Mouse (Mus musculus): Measurements from ENCODE around the gene Rbks. TPM values are rescaled to one million over a fixed set of nuclear protein-coding genes. Genes with fewer than 3 reads are reported as not detected.

Gene Rbks
- polyA plus RNA-seq, 1 experiment from 2014 or later: 15.4 TPM

- H3K27ac ChIP-seq: no peak overlapping the region
- peak; percentile 34; the same call in 1 of the 2 replicates for ATAC-seq
- peak overlapping the region; percentile 11; the same call in 1 of the 2 replicates for H3K4me2 ChIP-seq (replicated peaks)
- no peaks in the 10 kb centered on the region for H3K9me3 ChIP-seq
- peaks cover 3% of the 10 kb centered on the region; the same call in 1 of the 2 replicates for H3K4me1 ChIP-seq (replicated peaks)
- no peak overlapping the region for H3K9ac ChIP-seq
- no peaks in the 10 kb centered on the region for H3K36me3 ChIP-seq
- H3K27me3 ChIP-seq (replicated peaks): no peaks in the 10 kb centered on the region
- no peak overlapping the region for H3K4me3 ChIP-seq (replicated peaks)
- WGBS: 34% methylated on average over 5 of the region's 5 CpGs
Measured at GRCm38 (mm10) chr5:31669984-31670383, 27.4 kb downstream of the Rbks start.

- 88% methylated on average over 13 of the region's 13 CpGs for WGBS
- Histone ChIP-seq H3K9ac (no peak overlapping the region), H3K9me3 (no peaks in the 10 kb centered on the region), H3K4me1 (replicated peaks) (peaks cover 3% of the 10 kb centered on the region; the same call in 1 of the 2 replicates), H3K27ac (no peak overlapping the region), H3K4me2 (replicated peaks) (no peak overlapping the region), H3K27me3 (replicated peaks) (no peaks in the 10 kb centered on the region), H3K4me3 (replicated peaks) (no peak overlapping the region), H3K36me3 (no peaks in the 10 kb centered on the region)
- no peak for ATAC-seq
Measured at GRCm38 (mm10) chr5:31668325-31668968, 29.0 kb downstream of the Rbks start.

GRCm38 (mm10) chr5:31666176-31666575 lies 31.3 kb downstream of the Rbks start:
- ATAC-seq: no peak
- Histone ChIP-seq H3K9me3 (no peaks in the 10 kb centered on the region), H3K27ac (no peak overlapping the region), H3K4me1 (replicated peaks) (peaks cover 3% of the 10 kb centered on the region; the same call in 1 of the 2 replicates), H3K4me2 (replicated peaks) (no peak overlapping the region), H3K4me3 (replicated peaks) (no peak overlapping the region), H3K36me3 (no peaks in the 10 kb centered on the region), H3K9ac (no peak overlapping the region), H3K27me3 (replicated peaks) (no peaks in the 10 kb centered on the region)
- WGBS: 36% methylated on average over 1 of the region's 1 CpGs

GRCm38 (mm10) chr5:31655688-31656190 lies 41.7 kb downstream of the Rbks start:
- Histone ChIP-seq H3K4me3 (replicated peaks) (no peak overlapping the region), H3K27me3 (replicated peaks) (no peaks in the 10 kb centered on the region), H3K9me3 (no peaks in the 10 kb centered on the region), H3K27ac (no peak overlapping the region), H3K36me3 (no peaks in the 10 kb centered on the region), H3K4me2 (replicated peaks) (no peak overlapping the region), H3K4me1 (replicated peaks) (no peaks in the 10 kb centered on the region), H3K9ac (no peak overlapping the region)
- ATAC-seq: no peak
- WGBS: 86% methylated on average over 1 of the region's 1 CpGs

GRCm38 (mm10) chr5:31650518-31651288 lies 46.7 kb downstream of the Rbks start:
- no peaks in the 10 kb centered on the region for H3K27me3 ChIP-seq (replicated peaks)
- WGBS: 82% methylated on average over 2 of the region's 2 CpGs
- H3K9me3 ChIP-seq: no peaks in the 10 kb centered on the region
- ATAC-seq: no peak
- H3K4me3 ChIP-seq (replicated peaks): no peak overlapping the region
- H3K9ac ChIP-seq: no peak overlapping the region
- no peak overlapping the region for H3K27ac ChIP-seq
- no peaks in the 10 kb centered on the region for H3K36me3 ChIP-seq
- no peak overlapping the region for H3K4me2 ChIP-seq (replicated peaks)
- H3K4me1 ChIP-seq (replicated peaks): 0 out of 2 replicates have a peak, but pooled peaks cover 5% of the 10 kb centered on the region

GRCm38 (mm10) chr5:31647327-31647726 lies 50.1 kb downstream of the Rbks start:
- H3K36me3 ChIP-seq: no peaks in the 10 kb centered on the region
- no peak overlapping the region for H3K9ac ChIP-seq
- H3K4me1 ChIP-seq (replicated peaks): 0 out of 2 replicates have a peak, but pooled peaks cover 5% of the 10 kb centered on the region
- WGBS: 67% methylated on average over 2 of the region's 2 CpGs
- H3K4me3 ChIP-seq (replicated peaks): no peak overlapping the region
- no peaks in the 10 kb centered on the region for H3K9me3 ChIP-seq
- 0 out of 2 replicates have a peak, but pooled peaks have one; percentile 46 for ATAC-seq
- H3K4me2 ChIP-seq (replicated peaks): no peak overlapping the region
- no peaks in the 10 kb centered on the region for H3K27me3 ChIP-seq (replicated peaks)
- H3K27ac ChIP-seq: no peak overlapping the region

- no peaks in the 10 kb centered on the region for H3K9me3 ChIP-seq
- no peaks in the 10 kb centered on the region for H3K27me3 ChIP-seq (replicated peaks)
- ATAC-seq: peak; percentile 86
- H3K36me3 ChIP-seq: no peaks in the 10 kb centered on the region
- H3K27ac ChIP-seq: no peak overlapping the region
- 0 out of 2 replicates have a peak, but pooled peaks cover 5% of the 10 kb centered on the region for H3K4me1 ChIP-seq (replicated peaks)
- H3K4me3 ChIP-seq (replicated peaks): no peak overlapping the region
- no peak overlapping the region for H3K9ac ChIP-seq
- no peak overlapping the region for H3K4me2 ChIP-seq (replicated peaks)
- 62% methylated on average over 6 of the region's 6 CpGs for WGBS
Measured at GRCm38 (mm10) chr5:31646574-31646973, 50.9 kb downstream of the Rbks start.

- no peaks in the 10 kb centered on the region for H3K27me3 ChIP-seq (replicated peaks)
- no peak overlapping the region for H3K4me3 ChIP-seq (replicated peaks)
- no peaks in the 10 kb centered on the region for H3K36me3 ChIP-seq
- H3K27ac ChIP-seq: no peak overlapping the region
- 86% methylated on average over 6 of the region's 6 CpGs for WGBS
- 0 out of 2 replicates have a peak, but pooled peaks cover 5% of the 10 kb centered on the region for H3K4me1 ChIP-seq (replicated peaks)
- no peaks in the 10 kb centered on the region for H3K9me3 ChIP-seq
- ATAC-seq: no peak
- H3K4me2 ChIP-seq (replicated peaks): no peak overlapping the region
- no peak overlapping the region for H3K9ac ChIP-seq
Measured at GRCm38 (mm10) chr5:31645798-31646197, 51.6 kb downstream of the Rbks start.

GRCm38 (mm10) chr5:31644847-31645246 lies 52.6 kb downstream of the Rbks start:
- ATAC-seq: no peak
- Histone ChIP-seq H3K36me3 (no peaks in the 10 kb centered on the region), H3K4me2 (replicated peaks) (no peak overlapping the region), H3K27ac (no peak overlapping the region), H3K27me3 (replicated peaks) (no peaks in the 10 kb centered on the region), H3K9ac (no peak overlapping the region), H3K9me3 (no peaks in the 10 kb centered on the region), H3K4me1 (replicated peaks) (0 out of 2 replicates have a peak, but pooled peaks cover 5% of the 10 kb centered on the region), H3K4me3 (replicated peaks) (no peak overlapping the region)
- WGBS: 86% methylated on average over 6 of the region's 6 CpGs

- Histone ChIP-seq H3K27ac (no peak overlapping the region), H3K9ac (no peak overlapping the region), H3K36me3 (no peaks in the 10 kb centered on the region), H3K27me3 (replicated peaks) (no peaks in the 10 kb centered on the region), H3K9me3 (no peaks in the 10 kb centered on the region), H3K4me3 (replicated peaks) (no peak overlapping the region), H3K4me1 (replicated peaks) (0 out of 2 replicates have a peak, but pooled peaks cover 5% of the 10 kb centered on the region), H3K4me2 (replicated peaks) (no peak overlapping the region)
- WGBS: 86% methylated on average over 4 of the region's 4 CpGs
- no peak for ATAC-seq
Measured at GRCm38 (mm10) chr5:31644272-31644671, 53.2 kb downstream of the Rbks start.

GRCm38 (mm10) chr5:31642300-31642699 lies 55.1 kb downstream of the Rbks start:
- ATAC-seq: no peak

GRCm38 (mm10) chr5:31640542-31640941 lies 56.9 kb downstream of the Rbks start:
- WGBS: 89% methylated on average over 2 of the region's 2 CpGs
- Histone ChIP-seq H3K4me3 (replicated peaks) (no peak overlapping the region), H3K27ac (no peak overlapping the region), H3K4me1 (replicated peaks) (0 out of 2 replicates have a peak, but pooled peaks cover 4% of the 10 kb centered on the region), H3K9me3 (no peaks in the 10 kb centered on the region), H3K36me3 (no peaks in the 10 kb centered on the region), H3K4me2 (replicated peaks) (no peak overlapping the region), H3K9ac (no peak overlapping the region), H3K27me3 (replicated peaks) (no peaks in the 10 kb centered on the region)
- ATAC-seq: no peak

More at GRCm38 (mm10) chr5:31642300-31642699, 55.1 kb downstream of the Rbks start:
- Histone ChIP-seq H3K9ac (no peak overlapping the region), H3K4me1 (replicated peaks) (0 out of 2 replicates have a peak, but pooled peaks cover 3% of the 10 kb centered on the region), H3K9me3 (no peaks in the 10 kb centered on the region), H3K4me3 (replicated peaks) (no peak overlapping the region), H3K27me3 (replicated peaks) (no peaks in the 10 kb centered on the region), H3K4me2 (replicated peaks) (no peak overlapping the region), H3K27ac (no peak overlapping the region), H3K36me3 (no peaks in the 10 kb centered on the region)
- 84% methylated on average over 3 of the region's 3 CpGs for WGBS
